Mouse (Mus musculus): ENCODE data around the gene Grk1.

GRCm38 (mm10) chr8:13404666-13405131 is at the start of gene Grk1:
- no peak for TF ChIP-seq POLR2A (IDR thresholded peaks at IDR 0.05; ENCODE audit: insufficient read depth, low read depth, low read length)
- TF ChIP-seq CTCF (IDR thresholded peaks at IDR 0.05; ENCODE audit: insufficient read depth, low read depth, low read length): no peak
